Mouse (Mus musculus) lung, adult 2 months (tissue): ENCODE measurements at regions not wholly inside any gene's neighbourhood (a gene's known extent, or its start where the extent isn't known, plus 50 kb on each side); places are given as distances from the start of the nearest gene placed in this dataset.
A peak's percentile ranks its signal among the peaks of the same experiment; 100 is the strongest.

Source experiments
- DNase-seq: peaks from one replicate; pipeline ENCODE4 v3.0.0; 2022
- H3K4me1 ChIP-seq: fragments of 200-500 bp; 2 replicates; pipeline ENCODE4 v1.6.1; 2011; ENCODE audit warnings: low read length; ENCODE audit not compliant: control insufficient read depth, insufficient read depth
- H3K4me3 ChIP-seq: fragments of 200-500 bp; replicated peaks from 2 replicates; pipeline ENCODE3; 2011; ENCODE audit warnings: low read depth, mild to moderate bottlenecking, control low read depth, low read length; ENCODE audit errors: extremely low read depth
- CTCF ChIP-seq: fragments of 200-500 bp; IDR thresholded peaks from 2 replicates; pipeline ENCODE4 v1.5.1; 2011; ENCODE audit warnings: mild to moderate bottlenecking, low read length, control low read depth; ENCODE audit not compliant: insufficient read depth
- POLR2A ChIP-seq: fragments of 200-500 bp; IDR thresholded peaks from 2 replicates; pipeline ENCODE4 v1.6.1; 2011; ENCODE audit warnings: low read depth, mild to moderate bottlenecking, control low read depth, low read length, borderline replicate concordance; ENCODE audit errors: extremely low read depth
- WGBS: fragments of 180-500 bp; shearing (Covaris S2); methylation state at CpG from one replicate; pipeline ENCODE4 v1.1.7; 2018; 5-methylcytosine and 5-hydroxymethylcytosine counted together

DNA sequence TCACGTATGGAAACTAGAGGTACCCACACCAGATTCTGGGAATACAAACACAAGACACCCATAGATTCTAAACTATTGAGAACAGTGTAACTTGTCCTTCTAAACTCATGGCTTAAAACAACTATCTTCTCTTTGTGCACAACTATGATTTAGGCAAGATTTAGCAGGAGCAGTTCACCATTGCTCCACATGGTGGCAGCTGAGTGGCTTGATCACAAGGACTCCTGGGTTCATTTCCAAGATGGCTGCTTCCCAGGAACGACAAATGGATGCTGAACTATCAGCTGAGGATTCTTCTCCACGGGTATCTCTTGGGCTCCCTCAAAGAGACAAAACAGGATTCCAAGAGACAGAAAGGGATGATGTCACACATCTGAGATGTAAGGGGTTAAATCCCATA is 251.5 kb downstream of the Sp3 start:
- DNase-seq, result peak; percentile 17
- Histone ChIP-seq H3K4me1 (no peaks in the 10 kb centered on the region), H3K4me3 (no peak overlapping the region)
- WGBS, result 44% methylated on average over 3 of the region's 3 CpGs
- TF ChIP-seq POLR2A (no peak), CTCF (peak; percentile 46; the same call in 1 of the 2 replicates)

DNA sequence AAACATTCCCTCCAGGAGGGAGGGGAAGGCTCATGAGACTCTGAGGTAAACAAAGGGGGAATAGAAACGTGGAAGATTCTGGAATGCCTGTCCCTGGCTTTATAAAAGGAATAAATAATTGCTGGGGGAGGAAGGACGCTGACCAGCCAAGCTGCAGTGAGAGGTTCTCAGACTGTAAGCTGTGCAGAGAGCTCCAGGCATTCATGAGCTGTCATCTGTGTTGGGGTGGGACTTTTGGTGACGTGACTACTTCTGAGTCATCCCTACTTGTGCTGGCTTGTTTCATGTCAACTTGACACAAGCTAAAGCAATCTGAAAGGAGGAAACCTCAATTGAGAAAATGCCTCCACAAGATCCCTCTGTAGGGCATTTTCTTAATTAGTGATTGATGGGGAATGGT is 246.9 kb downstream of the Sp3 start:
- TF ChIP-seq POLR2A, result no peak
- no peak for TF ChIP-seq CTCF
- WGBS, result 40% methylated on average over 3 of the region's 3 CpGs
- no peaks in the 10 kb centered on the region for H3K4me1 ChIP-seq
- H3K4me3 ChIP-seq, result no peak overlapping the region
- DNase-seq, result no peak

DNA sequence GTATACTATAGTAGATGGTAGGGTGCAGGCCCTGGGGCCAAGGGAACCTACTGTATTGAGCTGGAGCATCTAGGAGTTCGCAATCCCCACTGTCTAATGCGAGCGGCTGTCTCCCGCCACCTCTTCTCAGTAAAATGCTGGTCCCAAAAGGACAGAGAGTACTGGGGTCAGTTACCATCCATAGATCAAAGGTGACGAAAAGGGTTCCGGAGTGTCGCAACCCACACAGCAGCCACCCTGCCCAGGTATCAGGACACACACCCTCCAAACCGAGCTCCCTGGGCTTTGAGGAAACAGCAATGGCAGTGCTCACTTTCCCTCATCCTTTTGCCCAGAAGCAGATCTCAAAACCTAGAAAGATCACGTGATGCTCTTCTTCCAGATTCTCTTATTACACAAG is 245.2 kb downstream of the Sp3 start:
- WGBS, result 95% methylated on average over 9 of the region's 9 CpGs
- Histone ChIP-seq H3K4me1 (no peaks in the 10 kb centered on the region), H3K4me3 (no peak overlapping the region)
- no peak for DNase-seq
- TF ChIP-seq CTCF (no peak), POLR2A (no peak)

DNA sequence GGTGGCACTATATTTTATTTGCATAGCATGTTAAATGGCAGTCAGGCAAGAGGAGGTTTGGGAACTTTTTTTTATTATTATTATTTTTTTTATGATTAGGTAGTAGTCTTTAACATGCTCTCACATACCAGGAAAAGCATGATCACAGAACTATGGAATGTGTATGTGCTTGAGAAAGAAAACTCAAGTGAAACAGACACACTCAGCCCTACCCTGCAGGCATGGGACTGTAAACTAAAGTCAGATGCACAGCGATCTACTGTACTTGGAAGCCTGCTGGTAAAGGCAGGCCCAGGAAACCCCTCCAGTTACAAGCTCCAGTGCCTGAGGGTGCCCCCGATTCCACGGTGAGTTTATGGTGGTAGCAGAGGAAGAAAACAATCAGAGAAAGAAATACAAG is 243.6 kb downstream of the Sp3 start:
- 76% methylated on average over 3 of the region's 3 CpGs for WGBS
- TF ChIP-seq POLR2A (no peak), CTCF (no peak)
- no peak for DNase-seq
- Histone ChIP-seq H3K4me3 (no peak overlapping the region), H3K4me1 (0 out of 2 replicates have a peak, but pooled peaks cover 3% of the 10 kb centered on the region)

DNA sequence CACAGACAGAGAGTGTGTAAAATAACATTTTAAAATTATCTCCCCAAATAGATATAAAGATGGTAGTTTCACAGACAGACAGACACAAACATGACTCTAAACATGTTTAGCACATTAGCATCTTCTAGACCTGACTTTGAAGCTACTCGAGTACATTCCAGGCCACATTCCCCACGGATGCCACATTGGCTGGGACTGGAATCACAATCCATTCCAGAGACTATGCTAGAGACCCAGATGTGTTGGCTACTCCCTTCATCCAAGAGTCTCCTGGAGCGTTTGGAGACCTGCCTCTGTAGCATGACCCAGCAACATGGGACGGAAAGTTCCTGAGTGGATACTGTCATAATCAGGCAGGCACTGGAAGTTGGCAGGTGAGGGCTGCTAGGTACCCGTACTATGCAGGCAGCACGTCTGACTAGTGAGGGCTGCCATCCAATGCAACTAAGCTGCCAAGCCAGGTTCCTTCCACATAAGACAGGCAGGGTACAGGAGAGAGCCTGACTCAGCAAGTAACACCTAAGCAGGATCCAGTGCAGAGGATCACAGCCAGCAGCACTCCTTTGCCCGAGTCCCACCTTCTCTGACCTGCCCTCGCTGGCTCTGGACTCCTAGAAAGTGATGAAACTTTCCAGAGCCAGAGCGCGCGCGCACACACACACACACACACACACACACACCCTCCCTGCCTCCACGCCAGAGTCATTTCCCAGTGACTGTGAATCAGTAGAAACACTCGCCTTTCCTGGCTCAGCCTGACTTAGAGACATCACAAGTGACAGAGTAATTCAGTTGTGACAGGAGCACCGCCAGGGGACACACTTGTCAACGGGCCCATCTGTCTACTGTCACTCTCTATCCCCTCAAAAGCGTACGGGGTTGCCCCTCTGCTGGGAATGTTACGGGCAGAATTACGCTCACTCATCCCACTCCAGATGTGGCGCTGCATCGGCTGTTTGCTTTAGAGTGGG is 239.6 kb downstream of the Sp3 start:
- 39% methylated on average over 22 of the region's 22 CpGs for WGBS
- TF ChIP-seq CTCF, result no peak
- TF ChIP-seq POLR2A, result no peak
- Histone ChIP-seq H3K4me3 (no peak overlapping the region), H3K4me1 (0 out of 2 replicates have a peak, but pooled peaks cover 3% of the 10 kb centered on the region)
- peak; percentile 3 for DNase-seq

DNA sequence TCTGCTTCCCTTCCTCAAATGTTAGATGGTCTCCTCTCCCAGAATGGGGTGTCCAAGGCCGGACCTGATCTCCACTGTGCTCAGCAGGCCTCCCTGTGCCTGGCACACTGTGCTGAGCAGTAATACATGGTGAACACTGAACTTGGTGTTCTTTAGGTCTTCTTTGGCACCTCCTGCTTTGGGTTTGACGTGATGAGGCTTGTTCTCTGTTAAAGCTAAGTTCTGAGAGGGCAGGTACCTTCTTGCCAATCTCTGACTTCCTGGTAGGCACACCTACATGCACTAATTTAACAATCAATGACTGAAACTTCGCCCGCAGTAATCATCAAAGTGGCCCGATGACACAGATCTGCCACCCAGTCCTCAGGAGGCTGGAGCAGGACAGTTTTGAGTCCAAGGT is 238.5 kb downstream of the Sp3 start:
- 0 out of 2 replicates have a peak, but pooled peaks cover 3% of the 10 kb centered on the region for H3K4me1 ChIP-seq
- 87% methylated on average over 5 of the region's 5 CpGs for WGBS
- no peak overlapping the region for H3K4me3 ChIP-seq
- no peak for DNase-seq
- TF ChIP-seq POLR2A, result no peak
- TF ChIP-seq CTCF, result no peak

DNA sequence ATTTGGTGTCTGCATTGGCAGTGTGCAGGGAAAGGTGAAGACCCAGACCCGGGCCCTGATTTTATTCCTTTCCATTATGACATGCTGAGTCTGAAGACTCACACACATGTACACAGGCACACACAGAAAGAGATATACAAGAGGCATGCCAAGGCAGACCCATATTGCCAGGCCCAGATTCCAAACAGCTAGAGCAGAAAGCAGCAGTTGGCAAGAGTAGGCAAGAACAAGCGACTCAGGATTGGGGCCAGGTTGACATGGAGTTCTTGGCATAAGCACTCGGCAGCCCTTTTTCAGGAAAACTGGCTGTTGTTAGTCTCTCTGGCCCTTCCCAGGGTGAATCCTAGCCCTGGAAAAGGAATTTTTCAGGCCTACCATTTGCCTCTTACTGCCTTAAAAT is 236.6 kb downstream of the Sp3 start:
- no peak for DNase-seq
- TF ChIP-seq POLR2A, result no peak
- TF ChIP-seq CTCF, result no peak
- Histone ChIP-seq H3K4me3 (no peak overlapping the region), H3K4me1 (0 out of 2 replicates have a peak, but pooled peaks cover 3% of the 10 kb centered on the region)
- 73% methylated on average over 3 of the region's 3 CpGs for WGBS

DNA sequence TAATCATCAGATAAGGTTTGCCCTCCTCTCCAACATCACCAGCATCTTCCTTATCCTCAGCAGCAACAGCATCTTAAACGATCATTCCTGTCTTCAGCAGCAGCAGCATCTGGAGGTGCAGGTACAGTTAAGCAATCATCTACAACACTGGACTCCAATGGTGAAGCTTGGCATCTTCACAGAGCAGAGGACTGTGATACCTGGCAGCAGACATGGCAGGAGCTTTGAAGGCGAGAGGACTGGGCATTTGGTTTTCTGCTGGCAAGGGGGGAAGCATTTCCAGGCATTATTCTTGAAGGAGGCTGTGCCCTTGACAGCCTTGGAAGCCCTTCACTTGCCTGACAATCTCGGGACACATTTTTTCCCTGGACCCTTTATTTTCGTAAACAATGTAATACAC is 235.3 kb downstream of the Sp3 start:
- 0 out of 2 replicates have a peak, but pooled peaks cover 3% of the 10 kb centered on the region for H3K4me1 ChIP-seq
- DNase-seq, result no peak
- H3K4me3 ChIP-seq, result no peak overlapping the region
- WGBS, result 63% methylated on average over 4 of the region's 4 CpGs
- TF ChIP-seq CTCF (no peak), POLR2A (no peak)

DNA sequence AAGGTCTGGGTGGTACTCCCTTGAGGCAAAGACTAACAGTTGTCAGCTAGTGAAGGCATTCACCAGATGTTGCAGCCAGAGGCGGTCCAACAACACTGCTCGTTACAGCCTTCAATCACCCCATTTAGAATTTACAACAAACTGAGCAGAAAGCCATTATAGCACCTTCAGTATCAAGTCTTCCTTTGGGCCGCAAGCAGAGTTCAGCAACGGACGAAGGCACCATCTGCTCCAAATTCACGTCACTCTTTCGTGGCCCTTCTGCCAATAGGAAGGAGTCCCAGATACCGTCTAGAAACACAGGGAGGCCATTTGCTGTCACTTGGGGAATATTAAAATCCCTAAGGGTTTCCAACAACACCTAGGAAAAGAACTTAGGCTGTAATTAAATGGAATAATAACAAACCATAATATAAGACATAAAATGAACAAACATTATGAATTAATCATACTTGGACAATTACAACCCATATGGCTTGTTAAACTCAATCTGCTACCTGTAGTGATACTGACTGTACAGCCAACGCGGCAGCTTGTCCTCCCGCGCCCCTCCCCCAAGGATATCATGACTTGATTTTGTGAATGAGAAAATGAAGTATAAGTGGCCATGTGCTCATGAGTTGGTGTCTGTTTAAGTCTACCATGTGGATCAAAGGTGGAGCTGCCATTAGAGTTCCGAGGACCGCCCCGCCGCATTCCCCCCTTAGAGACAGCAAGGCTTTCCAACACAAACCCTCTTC is 233.6 kb downstream of the Sp3 start:
- Histone ChIP-seq H3K4me1 (no peaks in the 10 kb centered on the region), H3K4me3 (no peak overlapping the region)
- DNase-seq, result no peak
- 88% methylated on average over 16 of the region's 16 CpGs for WGBS
- TF ChIP-seq POLR2A (no peak), CTCF (no peak)

DNA sequence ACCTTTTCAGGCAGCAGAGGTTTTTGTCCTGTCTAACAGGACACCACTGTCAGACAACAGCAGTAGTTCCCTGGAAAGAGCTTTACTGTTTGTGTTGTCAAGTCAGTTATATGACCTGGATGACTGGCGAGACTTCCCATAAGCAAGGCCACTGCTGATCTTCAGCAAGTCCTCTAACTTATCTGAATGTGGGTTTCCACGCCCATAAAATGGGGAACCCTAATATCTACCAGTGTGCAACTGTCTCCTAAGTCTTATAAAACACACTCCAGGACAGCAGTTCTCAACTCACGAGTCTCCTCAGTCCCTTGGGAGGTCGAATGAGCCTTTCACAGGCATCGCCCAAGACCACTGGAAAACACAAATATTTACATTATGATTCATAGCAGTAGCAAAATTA is 232.9 kb downstream of the Sp3 start:
- 78% methylated on average over 5 of the region's 5 CpGs for WGBS
- TF ChIP-seq POLR2A, result no peak
- no peak for TF ChIP-seq CTCF
- Histone ChIP-seq H3K4me1 (no peaks in the 10 kb centered on the region), H3K4me3 (no peak overlapping the region)
- DNase-seq, result no peak
